In the genomic region with DNA sequence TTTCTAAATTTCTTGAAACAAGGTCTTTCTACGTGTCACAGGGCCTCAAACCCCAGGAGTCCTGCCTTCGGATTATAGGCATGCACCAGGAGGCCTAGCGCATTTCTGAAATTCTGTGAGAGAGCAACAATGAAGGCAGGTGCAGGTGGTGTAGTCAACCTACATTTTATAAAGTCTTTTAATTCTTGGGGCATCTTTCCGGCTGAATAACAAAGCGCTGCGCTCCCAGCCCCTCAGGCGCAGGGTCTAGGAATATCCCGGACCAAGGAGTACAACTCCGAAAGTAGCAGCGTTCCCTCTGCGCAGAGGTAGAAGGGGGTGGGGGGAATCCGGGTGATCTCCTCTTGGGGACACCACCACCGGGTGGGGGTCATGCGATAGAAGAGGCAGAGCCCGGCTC, we compare ENCODE assay signal across 8 mouse cellular contexts. TPM values are rescaled to one million over a fixed set of nuclear protein-coding genes. Genes with fewer than 3 reads are reported as not detected.
A peak's percentile ranks its signal among the peaks of the same experiment; 100 is the strongest.
DNase-seq lines count a peak whose midpoint lies in the region; ATAC-seq lines count a peak whose summit lies in the region.
"Had no signal": no experiment of that assay in that cellular context is flagged by ENCODE, and none has a peak within 500 bp of the region (broad histone marks: within the 10 kb centered on the region; RNA-seq: fewer than 3 reads in every experiment).

No protein-coding gene starts in this region.

- H3K4me1 ChIP-seq in neural tube, embryonic 11.5 days (ENCODE audit: control insufficient read depth, insufficient read depth, low read length) = no peaks in the 10 kb centered on the region
- no peaks in the 10 kb centered on the region for H3K4me1 ChIP-seq in forebrain, embryonic 14.5 days (ENCODE audit: control insufficient read depth, insufficient read depth, low read length)
- peaks cover 11% of the 10 kb centered on the region for H3K4me1 ChIP-seq in limb, embryonic 13.5 days
- 0 out of 2 replicates have a peak, but pooled peaks cover 3% of the 10 kb centered on the region for H3K4me1 ChIP-seq in stomach, embryonic 14.5 days (ENCODE audit: control insufficient read depth, insufficient read depth, low read length)

- no peaks in the 10 kb centered on the region for H3K36me3 ChIP-seq in neural tube, embryonic 11.5 days (ENCODE audit: control insufficient read depth, insufficient read depth, low read length)
- no peaks in the 10 kb centered on the region for H3K36me3 ChIP-seq in forebrain, embryonic 14.5 days (ENCODE audit: control insufficient read depth, insufficient read depth, low read length)
- H3K36me3 ChIP-seq in limb, embryonic 13.5 days = no peaks in the 10 kb centered on the region
- no peaks in the 10 kb centered on the region for H3K36me3 ChIP-seq in stomach, embryonic 14.5 days (ENCODE audit: control insufficient read depth, insufficient read depth, low read length)

- no peak for ATAC-seq in neural tube, embryonic 11.5 days (ENCODE audit: insufficient read depth, low FRiP score, low TSS enrichment)
- no peak for ATAC-seq in forebrain, embryonic 14.5 days
- ATAC-seq in limb, embryonic 13.5 days (ENCODE audit: low FRiP score, low read depth) = no peak; the same call in 1 of the 2 replicates
- ATAC-seq in stomach, embryonic 14.5 days (ENCODE audit: insufficient number of reproducible peaks, insufficient read depth, low FRiP score, low read depth) = no peak

- no peak overlapping the region; the same call in 1 of the 2 replicates for H3K4me3 ChIP-seq in neural tube, embryonic 11.5 days (ENCODE audit: low read depth, low read length)
- 0 out of 2 replicates have a peak overlapping the region, but pooled peaks have one; percentile 1 for H3K4me3 ChIP-seq in forebrain, embryonic 14.5 days (ENCODE audit: low read depth, low read length)
- peak overlapping the region; percentile 26 for H3K4me3 ChIP-seq in limb, embryonic 13.5 days
- H3K4me3 ChIP-seq in stomach, embryonic 14.5 days (ENCODE audit: low read depth, low read length) = no peak overlapping the region
- H3K4me3 ChIP-seq: myocyte had no signal

- peaks cover 13% of the 10 kb centered on the region; the same call in 1 of the 2 replicates for H3K27me3 ChIP-seq in neural tube, embryonic 11.5 days (ENCODE audit: control insufficient read depth, insufficient read depth, low read length)
- H3K27me3 ChIP-seq in forebrain, embryonic 14.5 days (replicated peaks; ENCODE audit: control insufficient read depth, insufficient read depth, low read length) = peaks cover 5% of the 10 kb centered on the region
- H3K27me3 ChIP-seq in limb, embryonic 13.5 days = peaks cover 45% of the 10 kb centered on the region
- H3K27me3 ChIP-seq in stomach, embryonic 14.5 days (ENCODE audit: control insufficient read depth, insufficient read depth, low read length) = no peaks in the 10 kb centered on the region

- no peak overlapping the region for H3K27ac ChIP-seq in neural tube, embryonic 11.5 days (ENCODE audit: low read depth, low read length)
- H3K27ac ChIP-seq in forebrain, embryonic 14.5 days (ENCODE audit: low read depth, low read length) = no peak overlapping the region
- no peak overlapping the region for H3K27ac ChIP-seq in limb, embryonic 13.5 days
- peak overlapping the region; percentile 63; the same call in 1 of the 2 replicates for H3K27ac ChIP-seq in stomach, embryonic 14.5 days (ENCODE audit: low read length)

- H3K4me2 ChIP-seq in neural tube, embryonic 11.5 days (ENCODE audit: low read depth) = peak overlapping the region; percentile 35
- H3K4me2 ChIP-seq in forebrain, embryonic 14.5 days (ENCODE audit: low read length) = peak overlapping the region; percentile 37
- H3K4me2 ChIP-seq in limb, embryonic 13.5 days (replicated peaks) = peak overlapping the region; percentile 55
- H3K4me2 ChIP-seq in stomach, embryonic 14.5 days (replicated peaks; ENCODE audit: low read depth, low read length) = peak overlapping the region; percentile 37

- no peaks in the 10 kb centered on the region for H3K9me3 ChIP-seq in neural tube, embryonic 11.5 days (ENCODE audit: control insufficient read depth, low read length)
- H3K9me3 ChIP-seq in forebrain, embryonic 14.5 days (replicated peaks; ENCODE audit: control insufficient read depth, low read length) = no peaks in the 10 kb centered on the region
- no peaks in the 10 kb centered on the region for H3K9me3 ChIP-seq in limb, embryonic 13.5 days
- H3K9me3 ChIP-seq in stomach, embryonic 14.5 days (ENCODE audit: control insufficient read depth, low read depth, low read length) = no peaks in the 10 kb centered on the region

- no peak overlapping the region for H3K9ac ChIP-seq in neural tube, embryonic 11.5 days (ENCODE audit: low read length)
- H3K9ac ChIP-seq in forebrain, embryonic 14.5 days (ENCODE audit: low read length) = no peak overlapping the region
- H3K9ac ChIP-seq in limb, embryonic 13.5 days = no peak overlapping the region
- no peak overlapping the region for H3K9ac ChIP-seq in stomach, embryonic 14.5 days (replicated peaks; ENCODE audit: low read depth, low read length)

- DNase-seq in neural tube, embryonic 11.5 days (ENCODE audit: low spot score) = no peak
- DNase-seq in neural tube, embryonic 10.5 days (ENCODE audit: extremely low spot score, low spot score) = no peak
- DNase-seq in forebrain, embryonic 14.5 days (ENCODE audit: low spot score) = no peak
- no peak for DNase-seq in cerebellum, adult 18-20 months
- no peak for DNase-seq in frontal cortex, postnatal 36 days (ENCODE audit: low spot score in 2 of 2)

- WGBS in neural tube, embryonic 11.5 days = 9% methylated on average over 15 of the region's 15 CpGs
- WGBS in forebrain, embryonic 14.5 days = 7% methylated on average over 15 of the region's 15 CpGs
- WGBS in limb, embryonic 13.5 days = 7% methylated on average over 15 of the region's 15 CpGs
- 13% methylated on average over 15 of the region's 15 CpGs for WGBS in stomach, embryonic 14.5 days

RNA-seq across cellular contexts. Expression of gene Opn4, which starts 14.6 kb away (rescaled TPM):
- polyA plus RNA-seq in neural tube, embryonic 11.5 days (2014; fragmentation: Nextera tagmentation; extraction: Ambion mirVana) = not detected in 2 replicates
- not detected in 2 replicates for polyA plus RNA-seq in forebrain, embryonic 14.5 days (2014; fragmentation: Nextera tagmentation; extraction: Ambion mirVana)
- polyA plus RNA-seq in limb, embryonic 13.5 days (2015; fragmentation: Nextera tagmentation; extraction: Ambion mirVana) = 0.42 TPM in 1 of 2 replicates, not detected in the other
- not detected in 2 replicates for polyA plus RNA-seq in stomach, embryonic 14.5 days (2014; fragmentation: Nextera tagmentation; extraction: Ambion mirVana)

RNA-seq across cellular contexts. Expression of gene Ldb3, which starts 26.1 kb away (rescaled TPM):
- polyA plus RNA-seq in neural tube, embryonic 11.5 days (2014; fragmentation: Nextera tagmentation; extraction: Ambion mirVana) = 2.4 and 2.5 TPM in 2 replicates
- polyA plus RNA-seq in forebrain, embryonic 14.5 days (2014; fragmentation: Nextera tagmentation; extraction: Ambion mirVana) = 0.49 and 0.63 TPM in 2 replicates
- polyA plus RNA-seq in limb, embryonic 13.5 days (2015; fragmentation: Nextera tagmentation; extraction: Ambion mirVana) = 8.8 and 9.8 TPM in 2 replicates
- 1.3 and 1.8 TPM in 2 replicates for polyA plus RNA-seq in stomach, embryonic 14.5 days (2014; fragmentation: Nextera tagmentation; extraction: Ambion mirVana)

RNA-seq across cellular contexts. Expression of gene Wapl, which starts 59.2 kb away (rescaled TPM):
- 30.8 and 31.5 TPM in 2 replicates for polyA plus RNA-seq in neural tube, embryonic 11.5 days (2014; fragmentation: Nextera tagmentation; extraction: Ambion mirVana)
- polyA plus RNA-seq in forebrain, embryonic 14.5 days (2014; fragmentation: Nextera tagmentation; extraction: Ambion mirVana) = 20.7 and 21.2 TPM in 2 replicates
- polyA plus RNA-seq in limb, embryonic 13.5 days (2015; fragmentation: Nextera tagmentation; extraction: Ambion mirVana) = 24.9 and 26.3 TPM in 2 replicates
- 31.1 and 33.6 TPM in 2 replicates for polyA plus RNA-seq in stomach, embryonic 14.5 days (2014; fragmentation: Nextera tagmentation; extraction: Ambion mirVana)

Comparison
In these comparisons a context has a peak if more than half of its experiments do, and no peak if none do; other contexts are left out.
1. H3K4me3 ChIP-seq: peak in forebrain, embryonic 14.5 days (single experiment) and limb, embryonic 13.5 days (single experiment); none in neural tube, embryonic 11.5 days (single experiment) and stomach, embryonic 14.5 days (single experiment).
2. Peak in every context shown above with its lines, with median percentiles within 50 percentile points of each other: H3K4me2 ChIP-seq.